ENCODE assay signal across 23 mouse cellular contexts in the genomic region with DNA sequence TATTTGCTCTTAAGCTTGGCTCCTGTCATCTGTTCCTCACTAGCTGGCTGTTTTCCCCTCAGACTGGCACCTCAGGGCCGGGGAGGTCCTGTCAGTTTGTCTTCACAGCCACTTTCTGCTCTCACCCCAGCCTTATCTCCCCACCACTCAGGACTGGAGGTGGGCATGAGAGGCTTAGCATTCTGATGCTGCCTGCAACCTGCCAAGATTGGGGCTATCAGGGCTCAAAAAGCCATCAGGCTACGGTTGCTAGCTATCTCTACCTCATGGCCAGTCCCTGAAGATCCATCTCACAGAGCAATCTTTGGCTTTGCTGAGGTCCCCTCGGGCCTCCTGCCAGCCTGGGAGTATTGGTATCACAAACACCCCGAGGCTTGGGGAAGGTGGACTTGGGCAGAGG. TPM values are rescaled to one million over a fixed set of nuclear protein-coding genes. Genes with fewer than 3 reads are reported as not detected.
DNase-seq lines count a peak whose midpoint lies in the region; ATAC-seq and TF ChIP-seq lines count a peak whose summit lies in the region.
"Had no signal": no experiment of that assay in that cellular context is flagged by ENCODE, and none has a peak within 500 bp of the region (broad histone marks: within the 10 kb centered on the region; RNA-seq: fewer than 3 reads in every experiment).

No protein-coding gene starts in this region.

- 23% methylated on average over 4 of the region's 4 CpGs for WGBS in heart, embryonic 13.5 days
- 38% methylated on average over 4 of the region's 4 CpGs for WGBS in liver, postnatal 0 days (ENCODE audit: insufficient replicate concordance)

- H3K27ac ChIP-seq in heart, embryonic 13.5 days (replicated peaks) = 0 out of 2 replicates have a peak overlapping the region, but pooled peaks have one; percentile 26
- H3K27ac ChIP-seq in testis, adult 2 months (ENCODE audit: control insufficient read depth, insufficient read depth, low read depth, low read length) = no peak overlapping the region
- peak overlapping the region; percentile 17 for H3K27ac ChIP-seq in liver, postnatal 0 days (ENCODE audit: low read depth)
- H3K27ac ChIP-seq: embryonic facial prominence, embryonic 13.5 days; gastrocnemius, adult 2 months; hindbrain, embryonic 14.5 days; kidney, embryonic 15.5 days; left cerebral cortex, adult 2 months; limb, embryonic 10.5 days had no signal

- peak overlapping the region; percentile 33; the same call in 1 of the 2 replicates for H3K4me2 ChIP-seq in heart, embryonic 13.5 days
- no peak overlapping the region for H3K4me2 ChIP-seq in liver, postnatal 0 days (ENCODE audit: low read depth, low read length)
- H3K4me2 ChIP-seq: embryonic facial prominence, embryonic 13.5 days; heart, embryonic 11.5 days; hindbrain, embryonic 14.5 days; kidney, embryonic 15.5 days had no signal

- ATAC-seq in heart, embryonic 13.5 days (ENCODE audit: extremely low read depth, insufficient number of reproducible peaks, low FRiP score, low TSS enrichment) = no peak
- no peak for ATAC-seq in liver, postnatal 0 days
- ATAC-seq: forebrain, postnatal 0 days; intestine, embryonic 16.5 days; midbrain, embryonic 16.5 days had no signal

- no peak overlapping the region for H3K4me3 ChIP-seq in heart, embryonic 13.5 days
- peak overlapping the region; percentile 76 for H3K4me3 ChIP-seq in testis, adult 2 months (ENCODE audit: control insufficient read depth, low read depth, low read length)
- no peak overlapping the region for H3K4me3 ChIP-seq in liver, postnatal 0 days (ENCODE audit: low read depth, low read length)
- H3K4me3 ChIP-seq: embryonic facial prominence, embryonic 13.5 days; gastrocnemius, adult 2 months; kidney, embryonic 15.5 days; left cerebral cortex, adult 2 months; limb, embryonic 10.5 days had no signal

- TF ChIP-seq EP300 in liver, postnatal 0 days (IDR thresholded peaks at IDR 0.05; ENCODE audit: low read depth) = peak; percentile 94

- no peaks in the 10 kb centered on the region for H3K9me3 ChIP-seq in heart, embryonic 13.5 days
- H3K9me3 ChIP-seq in liver, postnatal 0 days (ENCODE audit: low read length) = no peaks in the 10 kb centered on the region
- H3K9me3 ChIP-seq: embryonic facial prominence, embryonic 13.5 days; kidney, embryonic 15.5 days; limb, embryonic 10.5 days had no signal

- H3K36me3 ChIP-seq in heart, embryonic 13.5 days = no peaks in the 10 kb centered on the region
- no peaks in the 10 kb centered on the region for H3K36me3 ChIP-seq in testis, adult 2 months (ENCODE audit: control insufficient read depth, insufficient read depth, low read length)
- H3K36me3 ChIP-seq in liver, postnatal 0 days (replicated peaks; ENCODE audit: insufficient read depth, low read length) = no peaks in the 10 kb centered on the region
- H3K36me3 ChIP-seq: embryonic facial prominence, embryonic 13.5 days; kidney, embryonic 15.5 days; limb, embryonic 10.5 days had no signal

- peaks cover 41% of the 10 kb centered on the region for H3K27me3 ChIP-seq in heart, embryonic 13.5 days (replicated peaks)
- H3K27me3 ChIP-seq in testis, adult 2 months (ENCODE audit: control insufficient read depth, insufficient read depth, low read length) = no peaks in the 10 kb centered on the region
- no peaks in the 10 kb centered on the region for H3K27me3 ChIP-seq in liver, postnatal 0 days (ENCODE audit: insufficient read depth, low read length)

- DNase-seq in heart, adult 11 months = no peak
- no peak for DNase-seq in testis, postnatal 10 days (ENCODE audit: low spot score)
- DNase-seq in liver, postnatal 0 days = no peak
- no peak for DNase-seq in adrenal gland, adult 8-10 months
- DNase-seq in frontal cortex, postnatal 10 days (ENCODE audit: low spot score in 2 of 2) = no peak
- DNase-seq: adrenal gland, postnatal 10 days; cerebellum, adult 8-10 months; forebrain, postnatal 0 days; gastrocnemius, adult 2 months; lung, adult 2 months; lung, postnatal 4 days; retina, postnatal 1 day; thymus, postnatal 25 days had no signal

- 0 out of 2 replicates have a peak overlapping the region, but pooled peaks have one; percentile 1 for H3K9ac ChIP-seq in heart, embryonic 13.5 days
- H3K9ac ChIP-seq in liver, postnatal 0 days (replicated peaks) = no peak overlapping the region
- H3K9ac ChIP-seq: embryonic facial prominence, embryonic 13.5 days; forebrain, postnatal 0 days; hindbrain, embryonic 14.5 days; kidney, embryonic 15.5 days had no signal

- peaks cover 65% of the 10 kb centered on the region for H3K4me1 ChIP-seq in heart, embryonic 13.5 days
- peaks cover 17% of the 10 kb centered on the region for H3K4me1 ChIP-seq in testis, adult 2 months (ENCODE audit: control insufficient read depth, insufficient read depth, low read length)
- peaks cover 54% of the 10 kb centered on the region for H3K4me1 ChIP-seq in liver, postnatal 0 days (ENCODE audit: insufficient read depth)

- TF ChIP-seq POLR2A in testis, adult 2 months (IDR thresholded peaks at IDR 0.05; ENCODE audit: control insufficient read depth, low read depth, low read length) = no peak

- no peak for TF ChIP-seq CTCF in testis, adult 2 months (IDR thresholded peaks at IDR 0.05; ENCODE audit: control insufficient read depth, insufficient read depth, insufficient replicate concordance, low read depth, low read length)
- no peak for TF ChIP-seq CTCF in liver, postnatal 0 days (IDR thresholded peaks at IDR 0.05; ENCODE audit: low read depth)

RNA-seq across cellular contexts. Expression of gene Stard10, which starts 2.0 kb away (rescaled TPM):
- polyA plus RNA-seq in heart, embryonic 13.5 days (2015; fragmentation: Nextera tagmentation; extraction: Ambion mirVana) = 32.9 and 35.4 TPM in 2 replicates
- polyA plus RNA-seq in testis, adult 2 months (2012; rRNA removed) = 619 and 654 TPM in 2 replicates
- polyA plus RNA-seq in liver, postnatal 0 days (2015; fragmentation: Nextera tagmentation; extraction: Ambion mirVana) = 361 and 384 TPM in 2 replicates
- 100 to 1,000 TPM in 2 of 4 experiments, 10 to 100 TPM in 2; 39.3 to 195 (median 109) TPM for total RNA-seq in adrenal gland, adult 8-10 months (2022)

RNA-seq across cellular contexts. Expression of gene Atg16l2, which starts 16.8 kb away (rescaled TPM):
- polyA plus RNA-seq in heart, embryonic 13.5 days (2015; fragmentation: Nextera tagmentation; extraction: Ambion mirVana) = 23.0 and 28.0 TPM in 2 replicates
- polyA plus RNA-seq in testis, adult 2 months (2012; rRNA removed) = 2.2 and 2.9 TPM in 2 replicates
- polyA plus RNA-seq in liver, postnatal 0 days (2015; fragmentation: Nextera tagmentation; extraction: Ambion mirVana) = 4.9 and 5.3 TPM in 2 replicates
- 10 to 100 TPM; 20.8 to 49.8 (median 33.4) TPM for total RNA-seq in adrenal gland, adult 8-10 months (2022)

RNA-seq across cellular contexts. Expression of gene Arap1, which starts 29.0 kb away (rescaled TPM):
- polyA plus RNA-seq in heart, embryonic 13.5 days (2015; fragmentation: Nextera tagmentation; extraction: Ambion mirVana) = 25.6 and 26.3 TPM in 2 replicates
- polyA plus RNA-seq in testis, adult 2 months (2012; rRNA removed) = 4.9 and 7.9 TPM in 2 replicates
- polyA plus RNA-seq in liver, postnatal 0 days (2015; fragmentation: Nextera tagmentation; extraction: Ambion mirVana) = 16.0 and 18.1 TPM in 2 replicates
- 10 to 100 TPM; 34.8 to 67.7 (median 49.6) TPM for total RNA-seq in adrenal gland, adult 8-10 months (2022)
